Mouse (Mus musculus) T-helper 1 cell (primary cell): ENCODE data around the gene Mov10l1.

Source experiments
- in situ Hi-C: fragments of 300-600 bp; cut with MboI, MseI; formaldehyde crosslinking; loops from one replicate; pipeline ENCODE4 v1.15.1; 2025; ENCODE audit warnings: high pct_unique_total_duplicates

Gene Mov10l1

DNA sequence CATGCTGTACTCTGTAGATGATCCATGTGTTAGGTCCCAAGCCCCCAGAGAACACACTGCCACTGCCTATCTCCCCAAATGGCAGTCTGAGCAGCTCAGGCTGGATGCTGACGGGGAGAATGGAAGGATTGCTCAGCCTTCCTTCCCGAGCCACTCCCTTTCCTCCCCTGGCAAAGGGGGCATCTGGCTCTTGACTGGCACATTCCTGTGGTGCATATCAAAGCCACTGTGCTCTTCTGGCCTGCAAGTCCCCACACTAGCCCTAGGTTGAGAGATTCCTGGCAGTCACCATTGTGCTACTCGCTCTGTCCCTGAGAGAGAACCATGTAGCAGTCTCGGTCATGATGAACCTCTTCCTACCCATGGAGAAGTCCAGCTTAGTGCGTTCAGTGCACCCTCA, 25.1 kb downstream of the Mov10l1 start:
- in situ Hi-C loops, result no loop called here

DNA sequence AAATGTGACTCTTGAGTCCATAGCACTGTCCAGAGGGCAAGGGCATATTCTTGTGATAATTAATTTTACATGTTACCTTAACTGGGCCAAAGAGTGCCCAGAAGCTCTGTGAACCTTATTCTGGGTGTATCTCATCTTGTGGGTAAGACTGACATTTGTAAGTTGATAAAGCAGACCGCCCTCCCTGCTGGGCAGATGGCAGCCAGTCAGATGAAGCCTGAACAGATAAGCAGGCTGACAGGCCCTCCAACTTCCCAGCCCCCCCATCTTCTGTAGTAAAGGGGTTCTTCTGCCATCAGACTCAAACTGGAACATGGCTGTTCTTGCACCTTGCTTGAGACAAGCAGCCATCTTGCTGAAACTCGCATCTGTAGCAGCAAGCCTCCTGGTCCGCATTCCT, 34.0 kb downstream of the Mov10l1 start:
- in situ Hi-C loops, result no loop called here

DNA sequence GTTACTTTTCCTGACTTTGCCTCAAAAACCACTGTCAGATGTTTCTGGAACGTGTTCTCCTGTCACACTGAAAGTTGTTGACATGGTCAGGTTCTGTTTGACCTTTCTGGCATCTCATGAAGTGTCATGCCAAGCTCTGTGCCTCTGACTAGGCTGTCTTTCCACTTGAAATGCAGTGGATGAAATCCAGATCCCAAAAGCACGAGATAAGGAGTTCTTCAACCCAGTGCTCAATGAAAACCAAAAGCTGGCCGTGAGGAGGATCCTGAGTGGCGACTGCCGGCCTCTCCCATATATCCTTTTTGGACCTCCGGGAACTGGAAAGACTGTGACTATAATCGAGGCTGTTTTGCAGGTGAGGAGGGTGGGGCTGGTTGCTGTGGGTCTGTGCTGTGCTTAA, 37.4 kb downstream of the Mov10l1 start:
- in situ Hi-C loops, result no loop called here

DNA sequence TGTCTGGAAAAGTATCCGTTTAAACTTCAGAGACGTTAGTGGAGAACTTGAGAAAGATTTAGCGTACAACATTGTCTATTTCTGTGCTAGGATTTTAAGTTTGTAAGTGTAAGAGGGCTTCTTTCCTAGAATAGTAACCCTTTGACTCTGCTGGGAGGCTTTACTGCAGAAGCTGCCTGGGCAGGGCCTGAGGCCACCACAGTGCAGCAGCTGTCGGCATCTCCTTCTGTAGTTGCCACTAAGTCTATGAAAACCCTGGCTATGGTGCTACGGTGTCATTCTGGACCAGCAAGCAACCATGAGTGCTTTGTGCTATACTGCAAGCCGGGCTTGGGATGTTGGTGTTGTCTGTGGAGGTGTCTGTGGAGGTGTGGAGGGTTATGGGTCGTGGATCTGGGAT, 37.8 kb downstream of the Mov10l1 start:
- in situ Hi-C loops, result no loop called here

DNA sequence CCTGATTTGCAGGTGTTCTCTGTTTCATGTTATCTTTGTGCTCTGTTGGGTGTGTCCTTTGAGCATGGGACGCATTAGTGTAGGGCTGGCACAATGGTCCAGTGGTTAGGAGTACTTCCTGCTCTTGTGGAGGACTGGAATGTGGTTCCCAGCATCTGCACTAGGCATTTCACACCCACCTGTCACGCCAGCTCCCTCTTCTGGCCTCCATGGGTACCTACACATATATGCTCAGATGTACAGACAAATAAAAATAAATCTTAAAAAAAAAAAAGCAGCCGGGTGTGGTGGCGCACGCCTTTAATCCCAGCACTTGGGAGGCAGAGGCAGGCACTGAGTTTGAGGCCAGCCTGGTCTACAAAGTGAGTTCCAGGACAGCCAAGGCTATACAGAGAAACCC, 61.7 kb downstream of the Mov10l1 start:
- in situ Hi-C loops, result loop anchor here (10.0 kb wide), 1 partner anchor 710 kb away; no protein-coding TSS in a partner anchor

DNA sequence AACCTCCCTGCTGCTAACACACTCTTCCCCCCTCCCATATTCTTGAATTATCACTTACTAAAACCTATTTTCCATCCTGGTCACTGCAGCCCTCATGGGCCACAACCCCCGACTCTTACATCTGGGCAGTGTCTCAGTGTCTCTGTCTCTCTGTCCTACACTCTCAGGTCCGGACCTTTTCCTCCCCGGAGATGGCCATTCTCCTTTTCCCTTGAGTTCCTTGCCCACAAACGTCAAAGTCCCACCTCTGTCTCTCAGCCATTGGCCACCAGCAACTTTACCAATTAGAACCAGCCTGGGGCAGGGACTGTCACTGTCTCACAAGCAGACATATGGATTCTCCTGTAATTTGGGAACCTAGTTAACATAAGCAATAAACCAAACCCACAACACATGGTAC, 63.6 kb downstream of the Mov10l1 start:
- in situ Hi-C loops, result loop anchor here (10.0 kb wide), 1 partner anchor 712 kb away; no protein-coding TSS in a partner anchor

DNA sequence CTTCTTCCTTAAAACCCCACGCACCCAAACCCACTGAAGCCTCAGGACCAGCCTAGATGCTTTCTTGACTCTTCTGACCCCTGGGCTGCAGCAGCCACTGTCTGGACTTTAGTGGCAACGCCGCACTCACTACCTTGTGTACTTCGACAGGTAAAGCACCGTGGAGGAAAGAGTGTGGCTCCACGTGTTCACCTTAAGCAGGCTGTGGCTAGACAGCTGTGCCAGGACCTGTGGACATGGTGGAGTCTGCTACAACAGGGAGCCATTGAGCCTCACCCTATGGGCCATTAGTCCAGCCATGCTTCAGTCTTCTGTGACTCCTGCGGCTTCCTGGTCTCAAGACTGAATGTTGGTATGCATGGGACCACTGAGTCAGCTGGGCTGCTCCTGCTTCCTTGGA, 72.0 kb downstream of the Mov10l1 start:
- in situ Hi-C loops, result no loop called here

DNA sequence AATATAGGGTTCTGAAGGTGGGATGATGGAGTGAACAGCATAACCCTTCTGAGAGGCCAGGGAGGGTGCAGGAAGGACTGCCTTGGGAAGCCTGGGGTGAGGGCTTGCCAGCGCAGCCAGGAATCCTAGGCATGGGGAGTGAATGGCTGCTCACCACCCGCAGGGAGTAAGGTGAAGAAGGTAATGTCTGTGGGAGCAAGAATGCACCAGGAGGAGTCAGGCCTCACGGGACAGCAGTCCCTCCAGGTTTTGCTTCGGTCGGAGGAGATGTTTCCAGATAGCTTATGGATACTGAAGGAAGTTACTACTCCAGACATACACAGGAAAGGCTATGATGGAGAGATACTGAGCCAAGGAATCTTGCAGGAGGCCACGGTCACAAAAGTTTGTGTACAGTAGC, 76.0 kb downstream of the Mov10l1 start:
- in situ Hi-C loops, result no loop called here

DNA sequence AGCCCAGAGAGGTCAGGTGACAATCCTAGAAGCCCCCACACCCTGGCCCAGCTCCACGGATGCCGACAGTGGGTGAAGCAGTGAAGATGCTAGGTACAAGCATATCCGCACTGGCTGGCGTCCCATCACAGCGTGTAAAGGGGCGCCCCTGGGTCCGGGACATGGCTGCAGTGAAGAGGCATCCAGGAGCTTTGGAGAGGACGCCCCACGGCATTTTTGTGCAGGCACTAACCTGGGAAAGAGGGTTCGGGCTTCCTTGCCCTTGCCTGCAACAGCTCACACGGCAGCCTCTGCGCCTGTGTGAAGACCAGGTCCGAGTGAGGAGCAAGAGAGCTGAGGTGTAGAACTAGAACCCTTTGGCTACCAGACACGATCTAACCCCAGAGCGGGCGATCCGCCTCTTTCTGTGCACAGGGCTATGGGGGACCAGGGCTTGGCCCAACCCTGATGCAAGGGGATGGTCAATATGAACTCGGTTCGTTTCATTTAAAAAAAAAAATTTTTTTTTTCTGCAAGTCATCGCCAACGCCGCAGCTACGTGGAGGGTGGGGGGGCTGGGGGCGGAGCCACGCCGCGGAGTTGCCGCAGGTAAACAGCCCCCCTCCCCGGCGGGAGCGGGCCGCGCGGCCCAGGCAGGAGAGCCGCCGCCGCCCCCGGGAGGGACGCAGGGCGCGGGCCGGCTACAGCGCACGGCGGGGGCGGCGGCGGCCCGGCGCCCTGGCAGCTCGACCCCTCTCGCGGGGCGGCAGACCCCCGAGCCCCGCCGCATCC, 76.6 kb downstream of the Mov10l1 start, which contains the start of gene Panx2:
Gene Panx2 (plus strand): TSS at position 574 of the 771 bp plus-strand sequence.
- in situ Hi-C loops, result no loop called here

DNA sequence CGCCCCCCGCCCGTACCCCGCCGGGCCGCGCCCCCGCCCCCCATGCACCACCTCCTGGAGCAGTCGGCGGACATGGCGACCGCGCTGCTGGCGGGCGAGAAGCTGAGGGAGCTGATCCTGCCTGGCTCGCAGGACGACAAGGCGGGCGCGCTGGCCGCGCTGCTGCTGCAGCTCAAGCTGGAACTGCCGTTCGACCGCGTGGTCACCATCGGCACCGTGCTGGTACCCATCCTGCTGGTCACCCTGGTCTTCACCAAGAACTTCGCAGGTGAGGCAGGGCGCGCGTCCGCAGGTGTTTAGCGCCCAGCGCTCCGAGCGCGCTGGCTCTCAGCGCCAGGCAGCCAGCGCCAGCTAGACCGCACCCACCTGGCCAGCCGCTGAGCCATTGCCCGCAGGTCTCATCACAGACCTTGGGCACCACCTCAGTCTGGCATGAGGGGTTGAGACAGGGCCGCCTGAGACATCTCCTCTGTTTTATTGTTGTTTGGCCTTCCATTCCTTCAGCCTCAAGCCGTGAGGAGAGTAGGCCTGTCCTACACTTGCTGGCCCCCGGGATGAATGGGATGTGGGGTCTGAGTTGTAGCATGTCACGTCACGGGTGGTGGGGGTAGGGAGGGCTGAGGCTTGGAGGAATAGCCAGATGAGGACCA, 77.4 kb downstream of the Mov10l1 start:
- in situ Hi-C loops, result no loop called here

DNA sequence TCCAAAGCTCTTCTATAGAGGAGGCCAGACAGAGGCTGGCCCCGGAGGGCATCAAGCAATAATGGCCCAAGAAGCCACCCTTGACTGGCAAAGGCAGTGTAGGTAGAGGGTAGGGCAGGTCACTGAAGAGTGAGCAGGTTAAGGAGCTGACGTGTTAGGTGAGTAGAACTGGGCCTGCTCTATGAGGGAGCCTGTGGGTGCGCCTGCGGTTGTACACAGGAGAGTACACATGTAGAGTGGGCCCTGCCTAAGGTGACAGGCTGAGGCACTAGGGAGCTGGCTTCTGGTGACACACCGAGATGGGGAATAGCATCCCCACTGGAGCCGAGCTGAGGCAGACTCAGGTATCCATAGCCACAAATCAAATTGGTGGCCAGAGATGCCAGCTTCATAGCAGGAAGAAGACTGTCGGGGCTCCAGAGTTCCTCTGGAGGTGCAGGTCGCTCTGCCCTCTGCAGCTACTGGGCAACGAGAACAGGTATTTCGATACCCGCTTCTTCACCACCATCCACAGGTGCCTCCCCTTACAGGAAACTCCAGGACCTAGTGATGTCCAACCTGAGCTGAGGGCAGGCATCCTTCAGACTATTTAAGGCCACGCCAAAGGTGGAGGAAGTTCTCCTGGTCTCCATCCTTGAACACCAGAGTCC, 78.2 kb downstream of the Mov10l1 start:
- in situ Hi-C loops, result no loop called here

DNA sequence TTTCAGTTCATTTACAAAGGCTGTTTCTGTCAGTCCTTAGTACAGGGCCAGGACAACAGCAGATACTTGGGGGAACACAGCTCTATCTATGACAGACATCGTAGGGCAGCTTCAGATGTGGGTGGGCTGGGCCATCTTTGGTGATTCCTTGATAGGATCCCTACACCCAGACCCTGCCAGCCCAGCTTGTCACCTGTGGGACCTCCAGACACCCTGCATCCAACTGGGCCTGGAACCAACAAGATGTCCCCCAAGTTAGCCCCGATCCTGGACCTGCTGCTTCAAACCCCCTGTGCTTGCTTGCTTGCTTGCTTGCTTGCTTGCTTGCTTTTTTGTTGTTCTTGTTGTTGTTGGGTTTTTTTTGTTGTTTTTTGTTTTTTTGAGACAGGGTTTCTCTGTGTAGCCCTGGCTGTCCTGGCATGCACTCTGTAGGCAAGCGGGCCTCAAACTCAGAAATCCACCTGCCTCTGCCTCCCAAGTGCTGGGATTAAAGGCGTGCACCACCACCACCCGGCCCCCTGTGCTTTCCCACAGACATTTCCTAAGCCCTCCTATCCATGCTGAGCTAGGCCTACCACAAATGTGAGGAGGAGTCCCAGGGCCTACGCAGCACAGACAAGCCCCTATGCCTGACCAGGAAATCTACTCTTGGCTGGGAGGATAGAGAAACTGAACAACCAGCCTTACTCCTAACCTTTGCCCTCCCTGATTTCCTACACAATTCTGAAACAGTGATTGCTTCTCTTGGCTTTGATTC, 79.2 kb downstream of the Mov10l1 start:
- in situ Hi-C loops, result no loop called here

DNA sequence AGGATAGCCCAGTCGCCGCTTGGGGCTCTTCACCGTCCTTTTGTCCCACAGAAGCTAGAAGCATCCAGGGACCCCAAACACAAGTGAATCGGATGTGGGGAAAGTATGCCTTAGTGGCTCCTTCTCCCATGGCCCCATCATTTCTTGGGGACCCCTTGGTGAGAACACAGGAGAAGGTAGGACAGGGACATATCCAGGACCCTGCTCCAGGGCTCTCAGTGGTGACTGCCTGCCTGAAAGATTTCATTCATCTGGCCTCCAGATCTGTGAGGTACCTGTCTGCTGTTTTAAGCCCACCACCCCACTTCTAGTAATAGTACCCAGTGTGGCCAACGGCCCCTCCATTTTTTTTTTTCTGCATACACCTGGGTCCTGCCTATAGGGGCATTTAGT, 79.8 kb downstream of the Mov10l1 start:
- in situ Hi-C loops, result no loop called here

DNA sequence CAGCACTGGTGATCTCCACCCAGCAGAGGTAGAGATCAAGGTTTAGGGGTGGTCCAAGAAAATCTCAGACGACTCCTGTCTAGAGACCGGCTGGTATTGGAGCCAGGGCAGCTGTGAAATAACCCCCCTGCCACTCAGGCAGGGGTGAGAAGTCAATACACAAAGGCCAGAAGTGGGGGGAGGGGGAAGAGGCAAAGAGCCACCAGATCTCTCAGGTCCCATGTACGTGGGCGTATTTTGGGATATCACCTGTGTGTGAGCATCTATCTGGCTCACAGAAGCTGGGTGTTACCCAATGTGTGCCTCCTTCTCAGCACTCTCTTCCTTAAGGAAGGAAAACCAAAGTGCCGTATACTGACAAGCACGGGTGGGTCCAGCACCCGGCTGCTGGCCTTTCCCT, 80.3 kb downstream of the Mov10l1 start:
- in situ Hi-C loops, result no loop called here

DNA sequence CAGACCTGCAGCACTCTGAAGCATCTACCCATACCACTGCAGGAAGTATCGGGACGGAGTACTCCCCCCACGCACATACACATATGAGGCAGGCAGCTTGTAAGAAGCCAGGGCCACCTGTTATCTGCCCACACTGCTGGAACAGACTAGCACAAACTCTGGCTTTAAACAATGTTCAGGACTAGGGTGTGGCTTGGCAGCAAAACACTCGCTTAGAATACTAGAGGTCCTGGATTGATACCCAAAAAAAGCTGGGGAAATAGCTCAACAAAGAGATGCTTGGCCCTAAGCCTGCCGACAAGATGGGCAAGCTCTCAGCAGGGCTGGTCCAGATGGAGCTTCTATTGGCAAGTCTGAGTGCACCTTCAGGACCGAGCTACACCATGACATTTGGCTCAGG, 80.8 kb downstream of the Mov10l1 start:
- in situ Hi-C loops, result no loop called here

DNA sequence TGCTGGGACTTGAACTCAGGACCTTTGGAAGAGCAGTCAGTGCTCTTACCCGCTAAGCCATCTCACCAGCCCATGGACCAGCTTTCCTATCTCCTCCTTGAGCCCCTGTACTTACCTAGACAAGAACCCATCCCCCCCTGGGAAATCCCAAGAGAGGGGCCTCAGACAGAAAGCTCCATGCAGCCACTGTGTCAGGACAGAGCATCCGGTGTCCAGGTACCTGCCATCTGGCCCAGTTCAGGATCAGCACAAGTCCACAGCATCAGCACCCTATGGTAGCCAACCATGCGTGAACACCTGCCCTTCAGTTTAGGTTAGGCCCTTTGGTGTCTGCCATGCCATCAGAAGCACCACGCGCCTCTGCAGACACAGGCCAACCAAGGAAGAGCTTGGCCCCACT, 82.2 kb downstream of the Mov10l1 start:
- in situ Hi-C loops, result no loop called here

DNA sequence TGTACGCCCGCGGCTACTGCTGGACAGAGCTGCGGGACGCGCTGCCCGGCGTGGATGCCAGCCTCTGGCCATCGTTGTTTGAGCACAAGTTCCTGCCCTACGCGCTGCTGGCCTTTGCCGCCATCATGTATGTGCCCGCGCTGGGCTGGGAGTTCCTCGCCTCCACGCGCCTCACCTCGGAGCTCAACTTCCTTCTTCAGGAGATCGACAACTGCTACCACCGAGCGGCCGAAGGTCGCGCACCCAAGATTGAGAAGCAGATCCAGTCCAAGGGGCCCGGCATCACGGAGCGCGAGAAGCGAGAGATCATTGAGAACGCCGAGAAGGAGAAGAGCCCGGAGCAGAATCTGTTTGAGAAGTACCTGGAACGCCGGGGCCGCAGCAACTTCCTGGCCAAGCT, 84.9 kb downstream of the Mov10l1 start:
- in situ Hi-C loops, result no loop called here

DNA sequence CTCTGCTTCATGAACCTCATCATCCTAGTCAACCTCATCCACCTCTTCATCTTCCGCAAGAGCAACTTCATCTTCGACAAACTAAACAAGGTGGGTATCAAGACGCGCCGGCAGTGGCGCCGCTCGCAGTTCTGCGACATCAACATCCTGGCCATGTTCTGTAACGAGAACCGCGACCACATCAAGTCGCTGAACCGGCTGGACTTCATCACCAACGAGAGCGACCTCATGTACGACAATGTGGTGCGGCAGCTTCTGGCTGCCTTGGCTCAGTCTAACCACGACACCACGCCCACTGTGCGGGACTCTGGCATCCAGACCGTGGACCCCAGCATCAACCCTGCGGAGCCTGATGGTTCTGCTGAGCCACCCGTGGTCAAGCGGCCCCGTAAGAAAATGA, 85.5 kb downstream of the Mov10l1 start:
- in situ Hi-C loops, result no loop called here

DNA sequence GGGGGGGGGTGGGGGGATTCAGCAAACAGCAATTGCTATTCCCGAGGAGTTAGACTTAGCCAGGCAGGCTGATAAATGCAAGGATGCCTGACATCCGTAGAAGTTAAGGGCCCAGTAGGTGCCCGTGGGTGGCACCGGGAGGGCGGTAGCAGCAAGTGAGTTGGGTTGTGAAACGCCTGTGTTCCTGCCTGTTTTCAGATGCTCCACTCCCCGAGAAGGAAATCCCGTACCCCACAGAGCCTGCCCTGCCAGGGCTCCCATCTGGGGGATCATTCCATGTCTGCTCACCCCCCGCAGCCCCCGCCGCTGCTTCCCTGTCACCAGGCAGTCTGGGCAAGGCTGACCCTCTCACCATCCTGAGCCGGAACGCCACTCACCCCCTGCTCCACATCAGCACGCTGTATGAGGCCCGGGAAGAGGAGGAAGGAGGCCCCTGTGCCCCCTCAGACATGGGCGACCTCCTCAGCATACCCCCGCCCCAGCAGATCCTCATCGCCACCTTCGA, 86.7 kb downstream of the Mov10l1 start:
- in situ Hi-C loops, result no loop called here

DNA sequence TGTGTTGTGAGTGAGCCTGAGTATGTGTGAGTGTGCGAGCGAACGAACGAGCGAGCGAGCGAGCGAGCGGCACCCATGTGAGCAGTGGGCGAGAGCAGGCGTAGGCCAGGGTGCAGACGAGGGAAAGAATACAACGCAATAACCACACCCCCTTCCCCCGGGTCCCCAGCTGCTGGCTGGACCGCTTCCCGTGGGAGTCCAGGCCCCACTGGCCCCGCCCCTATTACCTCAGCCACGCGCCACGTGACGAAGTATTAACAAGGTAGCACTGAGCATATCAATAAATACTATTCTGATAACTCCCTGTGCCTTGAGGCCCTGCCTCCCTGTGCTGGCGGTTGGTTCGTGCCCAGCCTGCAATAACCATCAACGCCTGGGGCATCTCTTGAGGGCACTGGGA, 87.9 kb downstream of the Mov10l1 start:
- in situ Hi-C loops, result no loop called here

DNA sequence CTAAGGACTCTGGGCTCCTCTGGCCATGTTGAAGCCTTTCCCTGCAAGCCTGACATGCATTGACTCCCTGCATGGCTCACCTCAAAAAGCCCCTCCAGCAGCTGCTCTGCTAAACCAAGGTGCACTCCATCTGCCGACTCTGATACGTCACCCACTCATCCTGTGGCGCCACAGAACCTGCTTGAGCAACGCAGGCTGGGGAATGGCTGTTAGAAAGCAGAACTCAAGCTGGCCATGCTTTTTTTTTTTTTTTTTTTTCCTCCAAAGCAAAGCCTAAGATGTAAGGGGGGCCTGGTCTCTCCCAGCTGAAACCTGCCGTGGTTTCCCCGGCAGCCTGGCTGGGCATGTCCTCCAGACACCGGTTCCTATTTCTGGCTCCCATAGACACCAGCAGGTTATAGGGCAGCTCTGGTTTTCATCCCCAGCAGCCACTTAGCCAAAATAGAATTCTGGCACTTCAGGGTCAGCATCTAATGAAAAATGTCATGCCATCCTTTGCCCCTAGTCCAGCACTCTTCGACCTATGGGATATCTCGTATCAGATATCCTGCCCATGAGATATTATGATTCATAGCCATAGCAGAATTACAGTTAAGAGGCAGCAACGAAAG, 91.4 kb downstream of the Mov10l1 start:
- in situ Hi-C loops, result no loop called here
